Mouse (Mus musculus) macrophage (primary cell): ENCODE data around the gene Gm28230. TPM values are rescaled to one million over a fixed set of nuclear protein-coding genes. Genes with fewer than 3 reads are reported as not detected.

Experiments
- H3K27ac ChIP-seq: fragments of 350-480 bp; formaldehyde crosslinking; 2 replicates; pipeline ENCODE4 v1.9.0; 2021
- H3K36me3 ChIP-seq: fragments of 350-480 bp; formaldehyde crosslinking; 2 replicates; pipeline ENCODE4 v1.9.0; 2021; ENCODE audit errors: inconsistent target
- H3K4me3 ChIP-seq: fragments of 350-480 bp; formaldehyde crosslinking; 2 replicates; pipeline ENCODE4 v1.9.0; 2021; ENCODE audit errors: inconsistent target
- H3K79me2 ChIP-seq: fragments of 350-480 bp; formaldehyde crosslinking; 2 replicates; pipeline ENCODE4 v1.9.0; 2021; ENCODE audit errors: inconsistent target
- WGBS: methylation state at CpG from one replicate; pipeline ENCODE4 v1.1.7; 2026; ENCODE audit warnings: inconsistent platforms; ENCODE audit not compliant: missing documents; 5-methylcytosine and 5-hydroxymethylcytosine counted together
- polyA plus RNA-seq: library from polyadenylated mRNA; stranded (reverse); fragments of 250-400 nt; gene quantifications from 3 replicates; pipeline ENCODE4 v1.2.4, GENCODE M21; 2018; ENCODE audit warnings: inconsistent platforms

Gene Gm28230
- polyA plus RNA-seq, 1 experiment from 2014 or later: not detected

DNA sequence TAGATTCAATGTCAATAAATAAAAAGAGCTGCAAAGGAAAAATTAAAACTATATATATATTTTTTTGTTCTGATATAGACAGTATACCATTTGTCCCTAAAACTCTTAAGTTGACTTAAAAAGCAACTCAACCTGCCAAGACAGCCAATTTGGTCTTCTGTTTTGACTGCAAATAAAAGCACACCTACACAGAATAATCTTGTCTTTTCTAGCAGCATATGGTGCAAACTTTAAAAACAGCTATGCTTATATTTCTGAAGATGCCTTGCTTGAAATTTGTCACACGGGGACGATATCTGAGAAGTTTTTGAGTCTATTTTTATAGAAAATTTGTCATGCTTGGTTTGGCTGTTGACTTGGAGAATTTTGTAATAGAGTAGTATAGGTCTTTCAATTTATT lies 47.8 kb downstream of the Gm28230 start:
- Histone ChIP-seq H3K36me3 (no peaks in the 10 kb centered on the region), H3K4me3 (no peak overlapping the region), H3K79me2 (no peaks in the 10 kb centered on the region), H3K27ac (no peak overlapping the region)
- 83% methylated on average over 2 of the region's 2 CpGs for WGBS

DNA sequence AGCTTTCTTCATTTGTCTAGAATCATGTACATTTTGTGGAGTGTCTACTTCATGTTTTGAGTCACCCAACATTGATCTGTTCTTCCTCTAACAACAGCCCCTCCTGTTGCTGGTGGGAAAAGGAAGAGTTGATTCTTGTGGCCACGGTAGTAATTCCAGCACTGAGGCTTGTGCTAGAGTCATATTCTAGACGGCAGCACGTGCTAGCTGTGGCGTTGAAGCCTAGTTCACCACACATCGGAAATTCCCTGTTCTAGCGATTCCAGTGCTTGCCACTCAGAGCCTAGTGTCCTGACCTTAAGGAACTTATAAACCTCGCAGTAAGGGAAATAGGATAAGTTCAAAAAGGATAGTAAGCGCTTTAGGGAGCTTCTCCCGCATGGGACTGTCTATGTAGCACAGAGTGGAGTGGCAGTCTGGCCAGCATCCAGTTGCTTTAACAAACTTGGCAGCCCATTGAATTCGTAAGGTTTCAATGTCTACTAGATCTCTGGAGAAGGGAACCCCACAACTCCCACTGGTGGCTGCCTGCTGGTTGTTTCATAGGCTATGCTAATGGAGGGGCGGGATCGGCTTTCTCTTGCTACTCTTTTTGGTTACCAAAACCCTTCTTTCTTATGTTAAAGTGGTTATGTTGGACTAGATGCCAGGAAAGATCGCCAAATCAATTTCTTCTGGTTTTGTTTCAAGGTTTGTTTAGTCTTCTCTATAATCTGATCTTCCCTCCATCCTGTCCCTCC lies 51.2 kb downstream of the Gm28230 start:
- Histone ChIP-seq H3K4me3 (no peak overlapping the region), H3K36me3 (no peaks in the 10 kb centered on the region), H3K79me2 (no peaks in the 10 kb centered on the region), H3K27ac (no peak overlapping the region)
- whole genome bisulfite sequencing: 89% methylated on average over 11 of the region's 13 CpGs

DNA sequence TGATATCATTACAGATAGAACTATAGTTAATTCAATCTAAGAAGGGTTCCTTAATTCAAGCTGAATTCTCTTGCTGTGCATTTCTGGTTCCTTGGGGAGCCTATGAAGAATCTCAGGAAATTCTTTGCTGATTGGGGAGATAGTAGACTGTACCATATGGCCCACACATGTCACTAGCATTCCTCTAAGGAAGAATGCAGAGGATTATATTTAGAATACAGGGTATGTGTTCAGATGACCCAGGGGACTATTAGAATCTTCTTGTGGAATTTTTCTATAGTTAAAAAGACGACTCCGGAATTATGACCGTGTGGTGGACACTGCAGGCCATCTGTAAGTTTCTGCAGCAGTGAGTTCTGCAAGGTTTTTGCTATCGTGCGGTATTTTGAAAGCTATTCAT lies 54.9 kb downstream of the Gm28230 start:
- WGBS: 92% methylated on average over 5 of the region's 5 CpGs
- Histone ChIP-seq H3K27ac (no peak overlapping the region), H3K79me2 (no peaks in the 10 kb centered on the region), H3K4me3 (no peak overlapping the region), H3K36me3 (no peaks in the 10 kb centered on the region)

DNA sequence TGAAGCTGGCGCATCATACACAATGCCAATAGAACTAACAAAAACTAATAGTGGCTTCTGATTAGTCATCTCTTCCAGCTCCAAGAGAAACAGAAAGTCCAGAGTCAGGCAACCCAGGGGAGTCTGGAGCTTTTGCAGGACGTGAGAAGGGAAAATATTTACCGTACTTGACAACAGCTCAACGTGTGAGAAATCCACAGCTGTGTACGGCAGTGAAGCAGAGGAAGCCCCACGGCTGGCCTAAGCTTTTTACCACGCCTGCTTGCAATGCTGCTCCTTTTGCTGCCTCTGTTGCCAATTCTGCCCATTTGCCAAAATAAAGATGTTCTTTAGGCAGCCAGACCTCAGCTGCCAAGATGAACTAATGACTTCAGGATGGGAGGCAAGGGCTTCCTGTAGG lies 69.0 kb downstream of the Gm28230 start:
- Histone ChIP-seq H3K79me2 (no peaks in the 10 kb centered on the region), H3K36me3 (no peaks in the 10 kb centered on the region), H3K27ac (no peak overlapping the region), H3K4me3 (no peak overlapping the region)
- 82% methylated on average over 7 of the region's 7 CpGs for WGBS

Other genes with a start within 250 kb of the Gm28230 start
- gene Lnpk, start 147.3 kb upstream of the Gm28230 start, polyA plus RNA-seq: 7.5 to 17.7 TPM (median 10.7 TPM) in 3 replicates
- not detected in 3 replicates for gene Evx2, start 67.2 kb upstream of the Gm28230 start, polyA plus RNA-seq
- not detected in 3 replicates for gene Hoxd13, start 58.4 kb upstream of the Gm28230 start, polyA plus RNA-seq
- gene Hoxd12, start 51.7 kb upstream of the Gm28230 start, polyA plus RNA-seq: not detected in 3 replicates
- not detected in 3 replicates for gene Hoxd11, start 47.2 kb upstream of the Gm28230 start, polyA plus RNA-seq
- not detected in 3 replicates for gene Hoxd10, start 34.8 kb upstream of the Gm28230 start, polyA plus RNA-seq
- gene Hoxd9, start 29.0 kb upstream of the Gm28230 start, polyA plus RNA-seq: not detected in 3 replicates
- gene Hoxd8, start 22.1 kb upstream of the Gm28230 start, polyA plus RNA-seq: not detected in 3 replicates
- not detected in 3 replicates for gene Hoxd3, start 14.8 kb upstream of the Gm28230 start, polyA plus RNA-seq
- not detected in 3 replicates for gene Hoxd4, start 14.8 kb upstream of the Gm28230 start, polyA plus RNA-seq
- gene Hoxd1, start 36.3 kb downstream of the Gm28230 start, polyA plus RNA-seq: not detected in 3 replicates
- gene Mtx2, start 99.1 kb downstream of the Gm28230 start, polyA plus RNA-seq: 19.1 to 26.2 TPM (median 22.2 TPM) in 3 replicates